Mouse (Mus musculus) heart, adult 2 months (tissue): ENCODE measurements at regions not wholly inside any gene's neighbourhood (a gene's known extent, or its start where the extent isn't known, plus 50 kb on each side); places are given as distances from the start of the nearest gene placed in this dataset.

Source experiments
- CTCF ChIP-seq: fragments of 200-600 bp; IDR thresholded peaks from 2 replicates; pipeline ENCODE4 v1.8.1; 2022; ENCODE audit warnings: antibody characterized with exemption, mild to moderate bottlenecking, moderate library complexity
- EP300 ChIP-seq: fragments of 200-500 bp; IDR thresholded peaks from 2 replicates; pipeline ENCODE4 v1.6.1; 2011; ENCODE audit warnings: low read depth, low read length, control low read depth; ENCODE audit not compliant: insufficient read depth

GRCm38 (mm10) chr12:49513131-49513530, 128.2 kb downstream of the Gm43517 start:
- TF ChIP-seq CTCF, result no peak
- TF ChIP-seq EP300, result no peak
